Mouse (Mus musculus) kidney, adult 18-20 months (tissue): ENCODE results near the gene AI413582.

Experiments used
- DNase-seq: peaks from one replicate; pipeline ENCODE4 v3.0.0; 2021

The AI413582 gene

DNA sequence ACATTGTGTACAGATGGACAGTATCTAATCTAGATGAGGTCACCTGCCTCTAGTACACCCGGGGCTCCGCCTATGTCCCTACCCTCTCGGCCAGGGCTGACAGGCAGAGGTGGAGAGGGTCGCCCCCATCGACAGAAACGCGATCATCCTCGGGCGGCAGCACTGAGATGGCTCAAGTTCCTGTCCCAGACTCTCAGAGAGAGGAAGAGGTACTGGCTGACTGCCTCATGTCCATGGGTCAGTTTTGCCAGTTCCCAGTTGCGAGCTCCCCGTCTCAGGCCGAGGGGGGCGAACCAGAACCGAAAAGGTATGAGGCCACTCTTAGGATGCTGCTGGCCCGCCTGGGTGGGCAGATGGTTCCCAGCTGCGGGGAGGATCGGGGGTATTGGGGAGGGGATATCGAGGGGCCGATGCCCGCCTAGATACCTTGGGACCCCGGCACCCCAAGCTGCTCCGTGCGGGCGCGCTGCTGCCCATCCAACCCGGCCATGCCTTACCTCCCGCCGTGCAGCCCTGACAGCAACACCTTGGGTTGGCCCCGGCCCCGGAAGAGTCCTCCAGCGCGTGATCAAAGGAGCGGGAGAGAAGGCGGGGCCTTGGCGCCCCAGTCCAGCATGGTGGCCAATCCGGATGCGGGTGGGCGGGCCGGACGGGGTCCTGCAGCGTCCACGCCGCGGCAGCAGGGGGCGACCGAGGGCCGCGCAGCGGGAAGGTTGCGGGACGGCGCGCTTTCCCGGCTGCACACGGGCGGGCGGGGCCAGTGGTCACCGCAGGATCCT is at the start of gene AI413582:
TSS of gene AI413582 (minus strand) at position 594 of the 779 bp plus-strand sequence.
- DNase-seq, result peak; percentile 98

DNA sequence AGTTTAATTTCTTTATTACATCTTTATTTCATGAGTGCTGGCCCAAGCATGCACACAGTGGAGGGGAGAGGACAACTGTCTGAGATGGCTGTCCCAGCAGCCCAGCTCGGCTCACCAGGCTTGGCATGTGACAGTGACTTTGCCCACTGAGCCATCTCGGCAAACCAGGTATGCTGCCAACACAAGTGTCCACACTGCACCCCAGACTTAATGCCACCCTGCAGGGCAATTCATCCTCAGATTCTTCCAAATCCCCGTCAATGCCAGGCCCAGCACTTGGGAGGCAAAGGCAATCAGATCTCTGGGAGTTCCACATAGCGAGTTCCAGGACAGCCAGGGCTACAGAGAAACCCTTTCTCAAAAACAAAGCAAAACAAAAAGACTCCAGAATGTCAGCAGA is 47.5 kb upstream of the AI413582 start:
- DNase-seq, result no peak

DNA sequence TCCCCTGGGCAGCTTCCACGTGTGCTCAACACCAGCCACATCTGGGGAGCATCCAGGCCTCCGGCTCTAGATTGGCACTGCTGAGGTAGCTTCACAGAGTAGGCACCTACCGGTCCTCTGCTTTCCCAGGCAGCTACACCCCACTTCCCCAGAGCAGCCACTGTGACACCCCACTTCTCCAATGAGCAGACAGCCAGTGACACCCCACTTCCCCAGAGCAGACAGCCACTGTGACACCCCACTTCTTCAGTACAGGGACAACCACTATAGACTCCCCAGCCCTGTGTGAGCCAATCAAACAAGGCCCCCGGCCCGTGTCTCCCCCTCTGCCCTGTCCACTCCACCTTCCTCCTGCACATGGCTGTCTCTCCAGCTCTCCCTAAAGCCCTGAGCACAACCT is 46.4 kb upstream of the AI413582 start:
- no peak for DNase-seq

DNA sequence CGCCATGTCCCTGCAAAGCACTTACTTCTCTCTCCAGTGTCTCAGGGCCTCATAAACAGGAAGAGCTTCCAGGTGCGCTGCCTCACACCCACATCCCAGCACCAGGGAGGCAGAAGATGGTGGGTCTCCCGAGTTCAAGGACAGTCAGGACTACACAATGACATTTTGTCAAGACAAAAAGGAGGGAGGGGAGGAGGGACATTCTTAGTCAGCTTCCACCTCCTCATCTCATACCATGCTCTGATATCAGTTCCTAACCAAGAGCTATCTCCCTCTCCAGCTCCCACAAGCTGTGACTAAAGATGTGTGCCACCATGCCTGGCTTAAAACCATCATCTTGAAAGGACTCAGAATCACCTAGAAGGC is 45.9 kb upstream of the AI413582 start:
- DNase-seq, result no peak

DNA sequence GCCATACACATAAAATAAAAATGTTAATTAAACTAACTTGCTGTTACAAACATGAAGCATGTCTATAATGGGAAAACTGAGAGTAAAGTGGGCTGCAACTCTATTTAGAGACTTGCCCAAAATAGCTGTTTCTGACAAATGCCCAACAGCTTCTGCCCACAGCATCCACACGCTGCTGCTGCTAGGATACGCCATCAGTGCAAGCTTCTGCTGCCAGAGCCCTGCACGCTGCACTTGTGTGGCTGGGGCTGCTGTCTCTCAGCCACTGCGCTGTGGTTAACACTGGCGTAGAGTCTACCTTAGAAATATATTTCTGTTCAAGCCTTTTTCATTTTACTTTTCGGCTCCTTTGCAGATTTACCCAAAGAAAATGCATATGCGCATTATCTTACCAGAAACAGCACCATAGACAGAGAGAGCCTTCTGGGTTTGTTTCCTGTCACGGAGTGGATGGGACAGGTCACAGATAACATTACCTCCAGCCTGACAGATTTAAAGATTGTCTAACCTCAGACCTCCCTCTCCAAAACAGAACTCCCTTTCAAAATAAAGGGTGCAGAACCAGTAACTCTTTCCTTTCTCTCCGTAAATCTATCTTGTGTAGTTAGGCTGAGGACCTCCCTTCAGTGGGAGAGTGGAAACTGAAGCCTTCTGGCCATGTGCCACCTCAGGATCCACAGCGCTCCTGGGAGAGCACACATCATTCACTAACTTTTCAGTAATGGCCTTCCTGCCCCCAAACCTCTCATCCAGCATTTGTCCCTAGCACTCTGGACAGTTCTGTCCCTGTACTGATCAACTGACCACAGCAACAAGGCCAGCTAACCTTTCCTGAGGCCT is 45.3 kb upstream of the AI413582 start:
- no peak for DNase-seq

DNA sequence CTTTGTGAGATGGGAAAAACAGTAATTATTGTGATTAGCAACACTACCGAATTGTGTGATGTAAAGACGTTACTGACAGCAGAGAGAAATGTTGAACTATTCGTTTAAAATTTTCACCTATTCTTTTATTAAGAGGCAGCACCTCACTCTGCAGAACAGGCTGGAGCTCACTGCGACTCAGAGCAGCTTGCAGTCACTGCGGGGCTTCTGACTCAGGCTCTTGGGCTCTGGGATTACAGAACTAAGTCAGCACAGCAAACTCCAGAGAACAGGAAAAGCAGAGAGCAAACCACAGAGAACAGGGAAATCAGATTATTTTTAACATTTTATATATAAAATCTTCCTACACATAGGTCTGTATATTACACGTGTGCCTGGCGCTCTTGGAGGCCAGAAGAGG is 44.0 kb upstream of the AI413582 start:
- DNase-seq, result no peak

DNA sequence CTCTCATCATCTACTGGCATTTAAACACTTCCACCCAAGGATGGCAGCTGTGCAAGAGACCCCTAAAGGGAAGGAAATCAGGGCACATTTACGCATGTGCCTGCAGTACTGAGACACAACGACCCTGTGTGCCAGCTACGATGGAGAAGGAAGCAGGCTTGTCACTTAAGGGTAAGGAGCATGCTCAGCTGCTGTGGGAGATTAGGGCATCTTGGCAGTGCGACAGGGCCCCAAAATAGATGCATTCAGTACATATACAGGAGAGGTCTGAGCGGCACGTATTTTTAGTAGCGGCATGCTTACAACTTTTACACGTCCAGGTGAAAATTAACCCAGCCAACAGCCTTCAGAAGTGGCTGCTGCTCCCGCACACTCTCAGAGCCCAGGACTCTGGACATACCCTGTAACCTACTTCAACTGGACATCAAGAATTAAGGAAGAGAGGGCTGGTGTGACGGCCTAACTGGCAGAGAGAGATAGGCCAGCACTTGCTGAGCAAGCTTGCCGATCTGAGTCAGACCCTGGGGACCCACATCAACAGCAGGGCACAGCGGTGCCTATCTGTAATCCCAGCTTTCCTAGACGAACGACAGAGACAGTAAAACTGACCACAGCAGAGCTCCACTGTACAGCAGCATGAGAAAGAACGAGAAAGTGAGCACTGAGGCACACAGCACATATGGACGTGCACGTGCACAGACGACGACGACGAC is 38.1 kb upstream of the AI413582 start:
- no peak for DNase-seq

DNA sequence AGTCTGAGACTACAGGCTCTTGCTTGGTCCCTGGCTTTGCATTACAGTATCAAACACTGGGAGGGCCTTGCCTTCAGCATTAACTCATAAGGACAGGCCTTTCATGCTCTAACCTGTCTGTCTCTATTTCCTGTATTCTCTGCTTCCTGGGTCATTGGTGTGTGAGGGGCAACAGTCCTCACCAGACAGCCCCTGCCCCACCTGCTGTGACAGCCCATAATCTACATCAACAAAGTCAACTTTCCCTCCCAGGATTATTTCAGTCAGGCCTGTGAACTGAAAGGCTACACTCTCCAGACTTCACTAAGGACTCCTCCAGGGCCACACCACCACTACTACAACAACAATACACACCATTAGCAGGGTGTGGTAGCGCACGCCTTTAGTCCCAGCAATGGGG is 37.5 kb upstream of the AI413582 start:
- DNase-seq, result no peak

DNA sequence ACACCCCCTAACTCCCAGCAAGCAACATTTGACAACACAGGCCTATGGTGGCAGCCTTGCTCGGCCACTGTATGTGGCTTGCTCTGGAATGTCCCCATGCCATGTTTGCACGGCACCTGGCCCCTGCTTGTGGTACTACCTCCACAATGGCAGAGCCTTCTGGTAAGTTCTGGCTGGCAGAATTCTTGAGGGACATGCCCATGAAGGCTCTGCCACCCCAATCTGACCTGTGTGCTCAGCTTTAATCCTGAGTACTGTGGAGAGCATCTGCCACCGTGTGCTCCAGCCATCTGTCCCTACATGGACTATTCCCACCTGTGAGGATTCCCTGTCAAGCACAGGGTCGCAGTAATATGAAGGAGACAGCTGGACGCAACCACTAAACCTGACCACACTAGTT is 35.3 kb upstream of the AI413582 start:
- no peak for DNase-seq

DNA sequence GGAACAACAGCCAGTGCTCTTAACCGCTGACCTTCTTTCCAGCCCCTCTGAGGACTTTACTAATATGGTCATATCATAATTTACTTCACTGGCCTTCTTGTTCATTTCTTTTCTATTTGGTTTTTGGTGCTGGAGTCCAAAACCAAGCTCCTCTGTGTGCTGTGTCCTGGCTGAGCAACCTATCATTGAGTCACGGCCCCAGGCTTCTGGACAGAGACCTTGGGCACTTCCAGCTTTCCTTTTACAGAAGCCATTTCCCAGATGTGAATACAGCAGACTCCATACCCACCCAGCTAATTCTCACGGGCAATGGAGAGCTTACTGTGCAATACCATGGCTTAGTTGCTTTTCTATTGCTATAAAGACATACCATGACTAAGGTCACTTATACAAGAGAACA is 34.7 kb upstream of the AI413582 start:
- no peak for DNase-seq

DNA sequence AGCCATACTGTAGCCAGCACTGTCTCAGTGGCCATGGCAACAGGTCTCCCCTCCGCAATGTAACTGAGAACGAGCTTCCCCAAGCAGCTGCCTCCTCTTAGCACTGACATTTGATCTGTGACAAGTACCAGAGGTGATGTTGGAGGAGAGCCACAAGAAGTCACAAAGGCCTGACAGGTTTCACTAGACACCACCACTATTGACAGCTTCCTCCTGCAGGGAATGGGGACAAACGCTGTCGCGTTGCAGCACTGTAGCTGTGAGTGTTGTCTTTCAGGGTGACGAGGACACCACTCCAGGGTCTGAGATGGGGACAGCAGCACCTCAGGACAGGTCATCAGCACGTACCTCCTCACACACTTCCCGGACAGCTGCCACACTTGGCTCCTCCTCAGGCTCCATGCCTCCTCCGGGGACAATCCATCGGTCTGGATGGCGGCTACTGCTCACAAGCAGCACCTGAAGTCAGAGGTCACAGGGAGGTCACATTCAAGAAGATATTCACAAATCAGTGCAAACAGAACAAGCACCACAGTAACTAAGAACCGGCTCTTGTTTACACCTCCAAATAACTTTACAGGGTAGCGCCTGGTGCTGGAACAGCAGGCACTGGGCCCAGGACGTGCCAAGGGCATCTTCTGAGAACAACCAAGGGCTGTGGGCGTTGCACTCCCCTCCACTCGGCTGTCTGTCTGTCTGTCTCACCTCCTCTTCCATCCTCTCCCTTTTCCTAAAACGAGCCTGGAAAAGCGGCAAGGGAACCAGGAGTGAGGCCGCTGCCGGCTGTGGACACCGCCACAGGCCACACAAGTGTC is 31.0 kb upstream of the AI413582 start:
- no peak for DNase-seq

DNA sequence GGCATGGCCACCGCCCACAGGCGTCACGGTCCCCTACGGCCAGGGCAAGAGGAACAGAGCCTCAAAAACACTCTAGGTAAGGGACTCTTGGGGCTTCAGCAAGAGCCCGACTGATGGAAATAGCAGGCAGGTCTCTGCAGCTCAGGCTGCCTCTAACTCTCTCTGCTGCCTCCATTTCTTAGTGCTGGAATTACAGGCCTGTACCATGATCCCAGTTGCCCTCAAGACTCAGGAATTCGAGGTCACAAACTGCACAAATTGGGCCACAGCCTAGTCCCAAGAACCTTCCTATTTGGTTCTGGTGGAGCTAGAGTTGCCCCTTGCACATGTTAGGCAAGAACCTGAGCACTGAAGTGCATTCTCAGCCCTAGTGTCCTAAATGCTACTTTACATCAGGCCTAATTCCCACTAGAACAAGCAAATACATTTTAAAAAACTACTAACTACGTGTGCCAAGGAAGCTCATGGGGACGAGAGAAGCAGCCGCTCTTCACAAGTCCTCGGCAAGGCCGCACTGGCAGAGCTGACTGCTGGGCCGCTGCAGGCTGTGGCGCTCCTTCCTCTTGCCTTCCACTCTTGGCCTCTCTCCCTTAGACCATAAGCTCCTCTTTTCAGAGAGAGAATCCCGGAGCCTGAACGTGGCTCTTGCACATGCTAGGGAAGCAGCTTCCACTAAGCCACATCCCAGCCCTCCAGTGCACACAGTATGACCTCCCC is 30.3 kb upstream of the AI413582 start:
- no peak for DNase-seq

DNA sequence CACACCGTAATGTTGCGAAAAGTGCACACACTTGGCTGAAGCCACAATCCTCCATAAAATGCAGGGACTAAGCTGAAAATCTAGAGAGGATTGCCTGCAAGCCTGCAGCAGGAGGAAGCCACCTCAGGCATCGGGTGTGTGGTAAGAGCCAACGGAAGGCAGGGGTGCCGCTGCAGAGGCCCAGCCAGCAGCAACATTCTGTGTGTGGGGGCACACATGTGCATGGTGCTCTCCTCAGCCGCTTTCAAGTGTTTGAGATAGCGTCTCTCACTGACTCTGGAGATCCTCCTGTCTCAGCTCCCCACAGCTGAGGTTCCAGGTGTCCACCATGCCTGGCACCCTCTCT is 27.0 kb upstream of the AI413582 start:
- no peak for DNase-seq

DNA sequence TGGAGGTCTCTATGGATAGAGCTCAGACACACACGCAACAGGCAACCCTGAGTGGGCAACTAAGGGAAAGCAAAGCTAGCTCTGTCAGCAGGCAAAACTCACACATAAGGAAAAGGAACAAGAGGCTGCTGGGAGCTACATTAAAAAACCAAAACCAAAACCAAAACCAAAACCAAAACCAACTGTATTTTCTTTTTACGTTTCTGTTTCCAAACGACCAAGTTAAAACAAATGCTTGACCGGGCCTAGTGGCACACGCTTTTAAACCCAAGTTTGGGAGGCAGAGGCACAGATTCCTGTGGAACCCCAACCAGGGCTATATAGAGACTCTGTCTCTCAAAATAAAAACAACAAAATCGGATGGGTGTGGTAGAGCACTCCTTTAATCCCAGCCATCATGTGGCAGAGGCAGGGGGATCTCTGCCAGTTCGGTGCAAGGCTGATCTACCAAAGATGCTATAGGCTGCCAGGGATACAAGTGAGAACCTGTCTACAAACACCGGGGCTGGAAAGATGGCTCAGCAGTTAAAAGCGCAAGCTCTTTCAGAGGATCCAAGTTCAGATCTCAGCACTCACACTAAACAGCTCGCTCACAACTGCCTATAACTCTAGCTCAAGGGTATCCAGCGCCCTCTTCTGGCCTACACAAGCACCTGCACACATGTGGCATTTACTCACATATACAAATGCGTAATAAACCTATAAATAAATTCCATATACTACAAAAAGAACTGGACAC is 26.4 kb upstream of the AI413582 start:
- DNase-seq, result no peak

DNA sequence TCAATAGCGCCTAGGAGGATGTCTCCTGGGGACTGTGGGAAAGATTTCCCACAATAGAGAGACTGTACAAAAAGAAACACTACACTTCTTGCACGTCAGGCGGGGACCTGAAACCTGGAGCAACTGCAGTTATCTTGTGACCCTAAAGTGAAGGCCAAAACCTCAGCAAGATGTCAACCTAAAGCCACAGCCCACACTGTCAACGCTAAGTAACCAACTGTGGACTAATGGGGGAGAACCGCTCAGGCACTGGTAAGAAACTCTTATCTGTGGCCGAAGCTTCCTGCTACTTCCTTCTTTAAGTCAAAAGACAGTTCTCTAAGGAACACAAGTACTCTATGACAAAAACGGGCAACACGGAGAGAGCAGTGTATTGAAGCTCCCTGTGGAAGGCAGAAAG is 22.7 kb upstream of the AI413582 start:
- DNase-seq, result no peak

DNA sequence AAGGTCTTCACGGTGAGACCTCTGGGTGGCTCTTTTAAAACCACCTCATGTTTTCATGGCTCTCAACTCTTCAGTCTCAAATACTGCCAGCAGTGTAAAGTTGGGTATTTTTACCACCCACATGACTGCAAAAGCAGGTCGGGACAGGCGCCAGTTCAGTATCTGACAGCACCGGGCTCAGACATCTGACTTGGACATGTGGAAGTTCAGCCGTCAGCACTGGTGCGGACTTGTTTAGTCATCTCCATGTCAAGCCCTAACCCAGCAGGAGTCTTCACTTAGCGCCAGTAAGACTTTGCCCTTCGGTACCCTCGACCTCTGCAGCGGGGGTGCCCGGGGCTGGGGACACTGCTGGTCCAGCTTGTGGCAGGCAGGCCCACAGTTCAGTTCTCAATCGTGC is 21.7 kb upstream of the AI413582 start:
- peak; percentile 48 for DNase-seq

DNA sequence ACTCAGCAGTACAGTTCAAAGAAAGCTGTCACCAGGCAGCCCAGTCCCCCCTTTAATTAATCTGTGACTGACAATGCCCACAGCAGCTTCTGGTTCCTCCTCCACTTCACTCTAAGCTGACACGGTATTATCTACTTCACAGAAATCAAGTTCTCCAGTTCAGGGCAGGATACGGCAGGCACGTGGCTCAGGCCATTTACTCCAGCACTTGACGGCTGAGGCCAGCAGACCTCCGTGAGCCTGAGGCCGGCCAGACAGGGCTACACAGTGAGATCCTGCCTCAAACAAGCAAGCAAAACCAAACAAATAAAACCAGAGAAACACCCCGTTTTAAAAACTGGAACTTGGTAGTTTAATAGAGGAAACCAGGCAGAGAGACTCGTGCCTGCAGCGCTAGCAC is 21.1 kb upstream of the AI413582 start:
- no peak for DNase-seq

DNA sequence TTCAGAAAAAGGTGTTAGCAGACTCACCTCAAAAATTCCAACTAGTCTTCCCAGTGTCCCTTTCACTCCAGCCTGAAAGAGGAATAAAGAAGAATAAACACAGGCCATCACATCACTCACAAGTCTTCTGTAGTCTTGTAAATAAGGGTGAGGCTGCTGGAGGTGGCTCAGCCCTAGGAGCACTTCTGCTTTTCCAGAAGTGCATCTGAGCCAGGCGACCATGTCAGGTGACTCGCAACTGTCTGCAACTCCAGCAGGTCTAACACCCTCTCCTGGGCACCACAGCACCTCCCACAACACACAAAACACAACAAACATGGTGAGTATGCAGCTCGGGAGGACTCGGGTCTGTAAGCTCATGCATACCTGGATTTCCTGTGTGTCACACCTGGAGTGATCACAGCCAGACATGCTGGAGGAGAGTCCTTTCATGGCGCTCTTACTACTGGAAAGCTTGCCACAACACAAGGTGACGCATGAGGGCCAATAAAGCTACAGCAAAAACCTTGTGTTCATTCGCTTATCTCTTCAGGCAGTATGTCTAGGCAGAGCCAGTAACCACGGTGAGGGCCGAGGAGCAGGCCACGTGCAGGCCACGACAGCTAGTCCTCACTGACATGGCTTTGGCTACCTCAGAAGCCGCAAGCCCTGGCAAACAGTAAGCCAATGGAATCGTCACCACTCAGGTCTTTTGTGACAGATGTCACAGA is 17.8 kb upstream of the AI413582 start:
- DNase-seq, result no peak

DNA sequence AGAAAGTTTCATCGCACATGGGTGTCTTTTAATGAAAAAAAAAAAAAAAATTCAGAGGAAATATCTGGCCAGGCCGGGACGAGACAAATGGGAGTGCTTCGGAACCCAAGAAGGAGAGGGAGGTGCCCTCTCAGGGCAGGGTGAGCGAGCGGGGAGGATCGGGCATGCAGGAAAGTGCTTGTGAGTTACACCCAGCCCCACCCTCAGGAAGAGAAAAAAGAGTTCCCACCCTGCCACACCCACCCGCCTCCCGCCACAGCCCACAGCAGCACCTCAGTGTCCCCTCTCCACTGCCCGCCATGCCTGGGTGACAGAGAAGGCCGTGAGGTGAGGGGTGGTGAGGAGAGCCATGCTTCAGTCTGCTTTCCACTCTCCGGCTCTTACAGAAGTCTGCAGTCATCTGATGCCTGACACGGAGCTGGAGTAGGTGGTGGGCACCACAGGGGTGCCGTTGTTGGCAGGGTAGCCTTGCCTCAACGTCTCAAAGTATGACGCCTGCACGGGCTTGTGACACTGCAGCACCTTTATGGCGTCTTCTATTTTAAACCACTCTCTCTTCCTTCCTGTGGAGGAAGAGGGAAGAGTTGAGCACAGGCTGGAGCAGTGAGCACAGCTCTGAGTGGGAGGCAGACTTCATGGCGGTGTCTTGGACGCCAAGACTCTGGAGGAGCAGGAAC is 15.0 kb upstream of the AI413582 start:
- no peak for DNase-seq

DNA sequence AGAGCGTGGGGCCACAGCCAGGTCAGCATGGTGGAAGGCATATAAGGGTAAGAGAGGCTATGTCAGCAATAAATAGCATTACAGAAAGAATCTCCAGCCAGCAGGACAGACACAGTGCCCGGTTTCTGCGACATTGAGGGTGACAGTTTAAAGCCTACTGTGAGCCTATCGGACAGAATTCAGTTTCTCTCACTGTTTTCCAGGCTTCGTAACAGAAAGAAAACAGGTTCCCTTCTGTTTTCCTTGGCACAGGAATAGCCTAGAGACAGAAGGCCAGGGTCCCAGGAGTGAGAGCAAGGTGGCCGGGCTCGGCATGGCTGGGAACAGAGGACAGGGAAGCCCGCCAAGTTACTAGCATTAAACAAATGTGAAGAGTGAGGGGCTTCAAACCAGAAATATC is 14.3 kb upstream of the AI413582 start:
- no peak for DNase-seq
